Mouse (Mus musculus) left cerebral cortex, postnatal 25 days (tissue): ENCODE measurements around the gene Aym1. TPM values are rescaled to one million over a fixed set of nuclear protein-coding genes. Genes with fewer than 3 reads are reported as not detected.

Source experiments
- DNase-seq, 2 experiments: peaks; one replicate each; pipeline ENCODE4 v3.0.0; 2022; ENCODE audit warnings: low spot score in 2 of 2, mixed read lengths in 1 of 2
- intact Hi-C: fragments of 180-260 bp; cut with DNase I; formaldehyde crosslinking; loops from one replicate; pipeline ENCODE4 v1.15.1; 2025
- microRNA-seq, 2 experiments: library from miRNA; unstranded; fragments of <30 nt; microRNA quantifications; one replicate each; pipeline ENCODE4 v1.2.0; 2022
- total RNA-seq, 2 experiments: library from RNA; stranded (reverse); gene quantifications; 2 replicates each; pipeline ENCODE4 v1.2.3; 2021

Gene Aym1
- total RNA-seq, 2 experiments from 2014 or later, result not detected

DNA sequence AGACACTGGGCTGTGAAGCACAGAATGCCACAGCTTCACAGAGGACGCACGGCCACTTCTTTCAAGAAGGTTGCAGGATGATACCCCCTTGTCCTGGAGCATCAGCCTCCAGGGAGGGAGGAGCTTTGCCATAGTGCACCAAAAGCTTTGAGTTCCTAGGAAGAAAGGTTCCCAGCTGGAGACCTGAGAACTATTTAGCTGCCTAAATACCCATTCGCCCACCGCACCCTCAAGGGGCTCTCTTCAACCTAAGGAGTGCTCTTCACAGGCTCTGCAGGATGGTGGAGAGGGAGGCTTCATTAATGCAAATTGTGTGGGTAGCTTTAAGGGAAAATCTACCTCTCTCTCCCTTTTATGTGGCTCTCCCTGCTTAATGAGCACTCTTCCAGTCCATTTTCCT is 25.5 kb downstream of the Aym1 start:
- DNase-seq, result no peak
- intact Hi-C loops, result no loop called here

DNA sequence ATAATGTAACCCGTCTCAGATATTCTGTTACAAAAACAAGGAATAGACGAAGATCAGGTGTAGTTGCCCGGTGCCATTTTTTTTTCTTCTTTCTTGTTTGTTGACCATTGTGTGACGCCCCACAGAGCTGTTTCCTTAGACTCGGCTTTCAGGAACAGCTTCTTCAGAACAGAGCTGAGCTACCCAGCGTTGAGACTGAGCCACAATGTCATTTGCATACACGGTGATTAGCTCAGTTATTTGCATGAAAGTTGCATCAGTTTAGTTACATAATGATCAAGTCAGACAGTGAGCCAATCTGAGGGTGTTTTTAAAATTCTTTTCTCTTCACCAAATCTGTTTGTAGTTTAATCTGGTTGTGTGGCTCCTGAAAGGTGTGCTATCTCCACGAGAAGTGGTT is 36.7 kb downstream of the Aym1 start:
- intact Hi-C loops, result loop anchor here (5.0 kb wide), 2 partner anchors 69 to 99 kb away; partner anchors contain the start of gene Wscd2
- peak in 1 of 2 experiments; percentile 60 for DNase-seq

GRCm38 (mm10) chr5:113396286-113396934 is 39.3 kb downstream of the Aym1 start:
- intact Hi-C loops, result loop anchor here (5.0 kb wide), 1 partner anchor 196 kb away; no protein-coding TSS in a partner anchor
- DNase-seq, result no peak

DNA sequence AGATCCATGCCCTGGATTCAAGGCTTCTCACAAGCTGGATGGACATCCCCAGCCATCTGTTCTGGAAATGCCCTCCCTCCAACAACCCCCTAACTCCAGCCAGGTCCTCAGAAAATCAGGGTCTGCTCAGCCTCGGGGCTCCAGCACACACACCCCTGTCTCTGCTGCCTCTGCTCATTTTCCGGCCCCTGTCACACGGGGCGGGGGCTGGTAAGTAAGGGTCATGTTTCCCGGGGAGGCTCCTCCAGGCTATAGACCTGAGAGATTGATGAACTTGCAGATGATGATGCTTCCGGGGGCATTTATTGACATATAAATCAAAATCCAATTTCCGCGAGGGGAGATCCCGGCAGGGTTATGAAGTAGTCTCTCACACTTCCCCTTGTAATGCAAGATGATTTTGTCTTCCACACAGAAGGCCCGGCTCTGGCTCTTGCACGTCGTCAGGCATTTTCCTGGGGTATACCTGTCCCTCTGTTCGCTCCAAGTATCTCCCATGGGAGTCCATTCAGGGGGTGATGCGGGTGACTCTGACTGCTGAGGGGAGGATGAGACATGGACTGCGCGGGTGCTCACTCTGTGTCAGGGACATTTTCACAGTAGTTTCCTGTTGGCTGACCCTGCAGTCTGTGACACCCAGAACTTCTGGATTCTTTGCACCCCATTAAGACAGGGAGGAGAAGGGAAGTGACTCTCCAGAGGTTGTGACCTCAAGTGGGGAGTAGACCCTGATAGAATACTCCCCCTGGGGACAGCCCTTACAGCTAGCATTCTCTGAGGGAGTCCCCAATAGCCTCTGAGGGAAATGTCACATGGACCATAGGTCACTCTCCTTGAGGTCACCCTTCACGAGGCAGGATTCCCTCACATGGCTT is 40.6 kb downstream of the Aym1 start:
- intact Hi-C loops, result loop anchor here (5.0 kb wide), 1 partner anchor 195 kb away; no protein-coding TSS in a partner anchor
- no peak for DNase-seq

DNA sequence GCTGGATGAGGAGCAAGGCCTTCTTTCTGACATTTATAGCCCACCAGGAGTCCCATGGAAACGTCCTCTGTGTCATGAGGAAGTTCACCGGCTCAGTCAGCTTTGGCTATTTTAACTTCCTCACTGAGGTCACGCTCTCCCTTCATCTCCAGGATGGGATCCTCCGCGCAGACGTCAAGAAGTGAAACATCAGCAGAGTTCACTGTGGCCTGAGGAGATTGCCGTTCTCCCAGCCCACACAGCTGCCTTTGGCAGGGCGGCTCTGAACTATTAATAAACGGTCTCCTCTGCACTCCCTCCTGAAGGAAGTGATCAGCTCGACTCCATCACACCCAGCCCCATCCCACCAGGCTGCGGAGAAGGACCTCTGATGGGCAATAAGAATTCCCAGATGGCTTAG is 45.6 kb downstream of the Aym1 start:
- intact Hi-C loops, result no loop called here
- DNase-seq, result no peak

GRCm38 (mm10) chr5:113407346-113407745 is 50.3 kb downstream of the Aym1 start:
- DNase-seq, result no peak
- intact Hi-C loops, result no loop called here

Small RNA genes lying within 50 kb of the gene (microRNA-seq; reads per million reads assigned to microRNA genes)
- 0 reads per million in 2 experiments for gene Mir7229
- gene Mir7230, result 0 reads per million in 2 experiments

Other genes with a start within 250 kb of the Aym1 start
- 10 to 100 TPM; 39.0 to 44.7 TPM for gene 2900026A02Rik, start 136.1 kb upstream of the Aym1 start, total RNA-seq
- gene Tmem211, start 130.4 kb upstream of the Aym1 start, total RNA-seq, result not detected
- gene Sgsm1, start 46.5 kb upstream of the Aym1 start, total RNA-seq, result 100 to 1,000 TPM; 139 to 157 TPM
- gene Wscd2, start 133.0 kb downstream of the Aym1 start, total RNA-seq, result 10 to 100 TPM; 56.0 to 67.5 TPM